Mouse (Mus musculus) liver, postnatal 0 days (tissue): ENCODE measurements at regions not wholly inside any gene's neighbourhood (a gene's known extent, or its start where the extent isn't known, plus 50 kb on each side); places are given as distances from the start of the nearest gene placed in this dataset.

Experiments used
- CTCF ChIP-seq: sonication (generic); IDR thresholded peaks from 2 replicates; pipeline ENCODE4 v1.5.1; 2016; ENCODE audit warnings: antibody characterized with exemption, low read depth
- EP300 ChIP-seq: IDR thresholded peaks from 2 replicates; pipeline ENCODE4 v1.6.1; 2016; ENCODE audit warnings: antibody characterized with exemption, low read depth, mild to moderate bottlenecking

DNA sequence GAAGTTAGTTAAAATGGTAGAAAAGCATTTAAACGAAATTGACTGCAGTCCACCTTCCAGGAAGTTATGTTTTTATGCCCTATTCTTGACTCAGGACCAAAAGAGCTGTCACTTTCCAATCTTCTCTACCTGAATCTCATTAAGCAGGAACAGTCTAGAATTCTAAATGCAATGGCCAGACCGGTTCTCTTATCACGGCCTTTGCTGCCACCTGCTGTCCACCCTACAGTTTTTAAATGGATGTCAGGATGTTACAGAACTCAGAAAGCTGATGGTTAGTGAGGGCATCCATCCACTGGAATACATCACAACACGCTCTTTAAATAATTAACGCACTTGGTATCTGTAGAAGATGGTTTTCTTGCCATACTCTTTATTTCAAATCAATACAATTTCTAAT is 310.5 kb downstream of the Parp8 start:
- TF ChIP-seq CTCF = peak; percentile 67
- no peak for TF ChIP-seq EP300
